Mouse (Mus musculus) monocyte, adult 5-6 weeks (primary cell): Measurements from ENCODE around the gene Nmrk1. TPM values are rescaled to one million over a fixed set of nuclear protein-coding genes. Genes with fewer than 3 reads are reported as not detected.

Source experiments
- ATAC-seq: fragments of 153-309, 156-312 bp; replicated peaks from 2 replicates; pipeline ENCODE4 v1.8.0; 2017; ENCODE audit warnings: mild to moderate bottlenecking; ENCODE audit not compliant: low TSS enrichment, insufficient number of reproducible peaks, severe bottlenecking, poor library complexity, low FRiP score
- total RNA-seq: library from RNA; stranded (forward); fragments of 200-1000, 200-491, 200-594 nt; gene quantifications from 3 replicates; pipeline ENCODE4 v1.2.3, GENCODE M21; 2017

Gene Nmrk1
- total RNA-seq, 1 experiment from 2014 or later, result 7.7 TPM

DNA sequence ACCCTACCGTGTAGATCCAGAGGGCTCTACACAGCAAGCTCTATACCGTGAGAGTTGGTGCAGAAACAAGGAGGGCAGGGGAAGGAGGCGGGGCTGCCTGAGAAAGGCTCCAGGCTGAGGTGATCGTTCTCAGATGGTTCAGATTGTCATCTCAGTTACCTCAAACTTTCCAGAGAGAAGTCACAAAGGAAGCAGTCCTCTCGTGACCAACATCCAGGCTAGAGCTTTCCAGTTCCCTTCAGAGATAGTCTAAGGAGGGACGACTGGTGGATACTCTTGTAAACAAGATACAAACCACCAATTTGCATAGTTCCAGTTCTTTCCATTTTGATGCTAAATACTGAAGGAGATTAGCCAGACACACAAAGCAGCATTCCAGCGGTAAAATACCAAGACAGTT is 23.8 kb upstream of the Nmrk1 start:
- no peak for ATAC-seq

DNA sequence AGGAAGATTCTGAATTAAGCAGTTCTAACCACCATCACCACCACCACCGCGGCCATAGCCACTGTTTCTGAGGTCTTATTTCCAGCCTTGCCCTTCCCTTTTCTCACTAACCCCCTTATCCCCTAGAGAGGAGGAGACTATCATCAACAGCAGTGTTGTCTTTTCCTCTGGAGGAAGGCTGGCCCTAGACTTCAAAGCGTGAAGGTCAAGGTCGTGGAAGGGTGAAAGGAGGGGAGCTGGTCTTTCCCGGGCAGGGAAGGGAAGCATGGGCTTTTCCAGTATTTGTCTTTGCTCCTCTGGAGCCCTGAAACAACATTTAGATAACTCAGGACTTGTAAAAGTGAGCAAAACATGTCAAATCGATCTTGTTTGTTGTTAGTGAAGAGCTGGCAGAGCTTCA is 22.8 kb upstream of the Nmrk1 start:
- ATAC-seq, result no peak

DNA sequence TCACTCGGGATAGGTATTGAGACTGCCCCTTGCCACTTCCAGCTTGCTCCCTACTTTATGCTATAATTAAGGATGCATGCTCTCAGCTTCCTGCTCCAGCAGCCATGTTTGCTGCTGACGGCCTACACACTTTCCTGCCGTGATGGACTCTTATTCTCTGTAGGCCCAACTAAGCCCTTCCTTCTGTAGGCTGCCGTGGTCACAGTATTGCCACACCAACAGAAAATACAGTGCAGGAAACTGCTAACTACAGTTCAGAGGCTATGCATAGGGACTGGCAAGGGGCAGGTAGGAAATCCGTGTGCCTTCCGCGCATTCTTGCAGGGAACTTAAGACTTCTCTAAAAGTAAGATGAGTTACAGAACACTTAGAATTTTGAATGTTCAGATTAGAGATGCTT is 17.4 kb upstream of the Nmrk1 start:
- ATAC-seq, result no peak

DNA sequence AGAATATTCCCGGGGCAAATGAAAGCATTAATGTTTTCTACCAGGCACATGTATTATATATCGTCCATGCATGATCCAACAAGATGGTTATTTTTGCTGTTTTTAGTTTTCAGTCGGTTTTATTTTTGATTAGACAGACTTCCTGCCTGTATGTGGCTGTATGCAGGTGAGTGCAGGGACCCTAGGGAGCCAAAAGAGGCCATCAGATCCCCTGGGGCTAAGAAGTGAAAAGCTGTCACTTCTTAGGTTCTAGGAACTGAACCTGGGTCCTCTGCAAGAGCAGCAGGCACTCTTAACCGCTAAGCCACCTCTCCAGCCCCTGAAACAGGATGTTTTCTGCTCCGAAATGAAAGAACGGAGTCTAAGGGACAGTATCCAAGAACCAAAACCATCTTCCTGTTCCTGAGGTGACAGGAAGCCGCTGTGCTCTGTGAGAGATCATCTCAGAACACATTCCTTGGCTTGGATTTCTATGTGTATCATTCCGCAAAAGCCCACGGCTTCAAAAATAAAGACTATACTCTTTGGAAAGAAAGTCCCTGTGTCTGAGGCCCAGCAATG is 16.0 kb upstream of the Nmrk1 start:
- ATAC-seq, result no peak

DNA sequence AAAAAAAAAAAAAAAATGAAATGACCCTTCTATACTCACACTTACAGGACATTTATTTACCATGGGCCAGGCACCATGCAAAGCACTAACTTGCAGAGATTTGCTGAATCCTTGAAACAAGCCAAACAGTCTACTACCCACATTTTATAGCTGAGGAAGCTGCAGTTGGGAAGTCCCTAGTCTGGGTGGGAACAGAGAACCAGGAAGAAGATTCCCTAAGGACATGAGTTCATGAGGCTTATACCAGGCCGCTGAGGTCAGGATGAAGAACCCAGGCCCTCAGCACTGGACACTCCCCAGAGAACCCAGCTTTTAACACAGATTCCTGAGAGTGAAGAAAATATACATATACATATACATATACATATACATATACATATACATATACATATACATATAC is 14.2 kb upstream of the Nmrk1 start:
- ATAC-seq, result no peak

DNA sequence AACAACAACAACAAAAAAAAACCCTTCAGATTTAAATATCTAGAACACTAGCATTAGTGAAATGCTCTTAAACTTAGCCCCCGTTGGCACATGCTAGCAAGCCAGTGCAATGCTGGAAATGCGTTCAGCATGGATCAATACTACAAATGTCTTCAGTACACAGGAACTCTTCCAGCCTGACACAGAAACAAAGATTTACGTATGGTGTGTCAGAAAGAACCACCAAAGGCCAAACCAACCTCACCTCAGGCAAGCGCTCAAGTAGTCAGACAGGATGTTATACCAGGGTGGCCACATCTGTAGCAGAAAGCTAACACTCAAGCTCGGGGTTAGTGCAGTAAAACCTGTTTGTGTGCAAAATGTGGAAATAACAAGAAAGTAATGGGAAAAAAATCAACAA is 12.7 kb upstream of the Nmrk1 start:
- peak; percentile 27; the same call in 1 of the 2 replicates for ATAC-seq

DNA sequence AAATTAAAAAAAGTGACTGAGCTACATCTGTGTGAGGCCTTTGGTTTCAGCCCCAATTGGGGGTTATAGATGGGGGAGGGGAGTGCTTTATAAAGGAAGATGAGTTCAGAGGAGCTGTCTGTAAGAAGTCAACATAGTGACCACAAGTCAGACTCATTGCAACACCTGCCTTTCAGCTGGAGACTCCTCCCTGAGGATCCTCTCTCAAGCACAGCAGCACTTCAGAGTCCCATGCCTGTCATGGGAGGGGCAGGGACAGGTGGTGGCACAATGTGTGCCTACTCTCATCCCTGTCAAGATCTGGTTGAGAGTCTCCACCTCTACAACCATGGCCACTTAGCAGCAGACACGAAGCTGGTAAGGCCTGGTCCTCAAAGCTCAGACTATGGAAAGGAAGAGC is 12.1 kb upstream of the Nmrk1 start:
- peak; percentile 54; the same call in 1 of the 2 replicates for ATAC-seq

DNA sequence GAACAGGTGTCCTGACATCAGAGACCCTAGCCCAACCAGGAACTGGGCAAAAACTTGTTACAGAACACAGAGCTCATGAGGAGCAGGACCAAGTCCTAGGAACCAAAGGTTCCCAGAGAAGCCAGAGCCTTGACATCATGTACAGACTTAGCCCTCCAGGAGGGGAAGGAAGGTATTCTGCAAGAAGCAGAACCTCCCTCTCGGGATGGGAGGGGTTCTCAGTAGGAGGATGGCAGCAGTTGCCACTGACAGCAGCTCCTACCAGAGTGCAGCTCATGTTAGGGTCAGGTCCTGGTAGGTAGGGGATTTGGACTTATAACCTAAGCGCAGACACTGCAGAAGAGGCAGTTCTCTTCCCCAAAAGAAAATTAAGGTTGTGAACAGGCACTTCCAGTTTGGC is 7.9 kb upstream of the Nmrk1 start:
- peak; percentile 52 for ATAC-seq

DNA sequence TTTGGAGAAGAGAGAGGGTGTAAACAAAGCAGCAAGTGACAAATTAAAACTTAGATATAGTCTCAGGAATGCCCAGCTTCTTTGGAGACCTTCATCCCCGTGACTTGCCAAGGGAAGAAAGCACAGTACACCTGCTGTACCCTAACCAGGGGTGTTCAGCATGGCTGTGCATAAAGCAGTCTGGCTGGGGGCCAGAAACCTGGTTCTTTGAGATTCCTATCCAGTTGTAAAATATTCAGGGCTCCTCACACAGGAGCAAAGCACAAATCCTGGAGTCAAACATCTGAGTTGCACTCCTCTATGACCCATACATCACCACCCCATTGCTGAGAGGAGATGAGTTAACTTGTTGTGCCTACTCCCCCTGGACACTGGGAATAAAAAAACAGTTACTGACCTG is 2.2 kb upstream of the Nmrk1 start:
- ATAC-seq, result no peak

DNA sequence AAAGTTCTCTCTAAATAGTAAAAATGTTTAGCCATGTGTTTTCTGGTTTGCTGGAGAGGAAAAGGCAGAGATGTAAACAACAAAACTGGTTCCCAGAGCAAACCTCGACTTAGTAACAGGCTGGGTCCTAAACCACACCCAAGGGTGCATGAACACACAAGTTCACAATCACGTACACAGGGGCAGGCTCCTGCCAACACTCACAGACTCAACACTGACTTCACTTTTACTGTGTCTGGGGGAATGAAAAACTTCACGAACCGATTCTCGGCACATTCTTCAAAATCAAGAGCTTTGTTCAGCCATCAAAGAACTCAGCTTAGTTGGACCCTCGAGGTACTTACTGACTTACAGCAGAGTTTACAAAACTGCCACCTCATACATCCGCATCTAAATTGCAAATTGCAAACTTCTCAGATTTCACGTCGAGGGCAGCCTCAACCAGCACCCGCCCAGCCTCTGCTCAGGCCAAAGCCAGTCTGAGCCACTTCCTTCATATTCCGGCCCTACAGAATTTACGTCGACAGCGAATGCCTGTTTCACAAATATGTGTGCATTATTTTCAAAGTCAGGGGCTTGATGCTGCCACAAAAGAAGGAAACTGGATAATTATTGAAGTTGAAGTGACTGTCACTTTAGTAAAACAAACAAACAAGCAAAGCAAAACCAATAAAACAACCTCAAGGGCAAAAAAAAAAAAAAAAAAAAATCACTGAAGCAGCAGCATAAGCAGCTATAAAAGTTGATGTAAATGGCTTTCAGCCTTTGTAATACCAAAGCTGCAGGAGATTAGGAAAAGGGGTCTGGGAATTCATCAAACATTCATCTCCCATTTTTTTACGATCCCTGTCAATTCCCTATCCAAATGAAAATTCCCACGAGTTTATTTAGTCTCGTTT is 1.3 kb upstream of the Nmrk1 start:
- peak; percentile 57 for ATAC-seq

DNA sequence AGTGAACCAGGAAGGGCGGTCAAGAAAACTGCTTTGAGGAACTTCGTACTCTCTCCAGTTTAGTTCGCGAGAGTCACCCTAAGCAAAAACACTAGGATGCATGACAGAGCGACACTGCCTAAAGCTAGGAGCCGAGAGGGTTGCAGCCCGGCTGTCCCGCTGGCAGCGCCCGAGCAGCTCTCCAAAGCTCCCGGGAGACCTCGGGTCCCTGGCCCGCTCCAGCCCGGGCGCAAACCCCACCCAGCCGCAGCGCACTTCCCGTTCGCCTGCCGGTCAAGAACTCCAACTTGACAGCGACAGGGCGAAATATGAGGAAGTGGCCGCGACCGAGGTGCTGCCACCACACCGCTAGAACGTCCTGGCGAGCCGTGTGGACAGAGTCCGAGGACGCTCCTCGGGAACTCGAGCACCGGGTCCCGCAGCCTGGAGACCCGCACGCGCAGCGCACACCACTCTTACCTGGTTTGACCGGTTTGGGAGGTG is 548 bp upstream of the Nmrk1 start:
- ATAC-seq, result peak; percentile 62

DNA sequence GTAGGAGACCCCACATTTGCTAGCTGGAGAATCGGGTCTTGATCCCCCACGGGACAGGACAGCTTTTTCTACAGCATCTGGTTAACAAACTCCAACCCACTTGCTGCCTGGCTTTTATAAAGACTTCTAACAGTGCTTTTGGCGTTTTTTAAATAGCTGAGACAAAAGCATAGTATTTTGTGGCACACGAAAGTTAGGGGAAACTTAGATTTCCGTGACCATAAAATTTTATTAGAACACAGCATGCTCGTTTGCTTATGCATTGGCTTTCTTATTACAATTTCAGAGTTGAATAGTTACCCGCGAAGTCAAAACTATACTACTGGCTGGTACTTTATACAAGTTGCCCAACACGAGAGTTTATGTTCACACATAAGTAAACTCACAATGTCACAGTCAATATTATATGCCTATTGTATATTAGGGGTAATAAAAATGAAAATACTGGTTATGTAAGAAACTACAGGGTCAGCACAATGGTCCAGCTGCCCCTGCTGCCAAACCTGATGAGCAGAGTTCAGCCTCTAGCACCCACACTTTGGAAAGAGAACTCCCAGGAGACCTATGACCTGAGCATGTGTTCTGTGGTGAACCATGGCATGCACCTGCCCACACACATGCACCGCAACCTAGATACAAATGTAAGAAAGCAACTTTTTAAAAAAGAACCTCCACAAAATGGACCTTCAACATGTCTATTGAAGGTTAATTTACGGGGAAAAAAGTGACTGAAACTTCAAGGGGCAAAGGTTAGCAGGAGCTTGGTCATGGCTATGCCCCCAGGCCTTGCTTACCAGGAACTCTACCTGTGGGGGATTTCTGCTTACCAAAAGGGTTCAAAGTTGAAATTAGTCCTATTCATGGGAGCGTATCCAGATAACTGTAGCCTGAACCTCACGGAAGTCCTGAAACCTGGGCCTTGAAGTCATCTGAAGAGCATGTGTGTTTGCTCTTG is 758 bp downstream of the Nmrk1 start:
- no peak for ATAC-seq

DNA sequence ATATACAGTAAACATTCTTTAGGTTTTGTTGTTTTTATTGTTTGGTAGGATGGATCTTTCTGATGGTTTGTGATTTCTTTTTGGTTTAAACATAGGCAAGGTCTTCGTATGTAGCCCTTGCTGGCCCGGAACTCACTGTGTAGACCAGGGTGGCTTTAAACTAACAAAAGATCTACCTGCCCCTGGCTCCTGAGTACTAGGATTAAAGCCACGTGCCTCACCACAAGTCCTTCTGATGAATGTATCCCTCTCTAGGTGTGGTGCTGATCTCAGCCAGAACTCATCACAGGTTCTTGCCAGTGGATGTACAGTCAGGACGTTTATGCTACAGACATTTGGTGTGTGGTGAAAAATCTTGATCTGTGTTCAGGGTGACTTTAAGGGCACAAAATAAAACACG is 6.2 kb downstream of the Nmrk1 start:
- ATAC-seq, result no peak

DNA sequence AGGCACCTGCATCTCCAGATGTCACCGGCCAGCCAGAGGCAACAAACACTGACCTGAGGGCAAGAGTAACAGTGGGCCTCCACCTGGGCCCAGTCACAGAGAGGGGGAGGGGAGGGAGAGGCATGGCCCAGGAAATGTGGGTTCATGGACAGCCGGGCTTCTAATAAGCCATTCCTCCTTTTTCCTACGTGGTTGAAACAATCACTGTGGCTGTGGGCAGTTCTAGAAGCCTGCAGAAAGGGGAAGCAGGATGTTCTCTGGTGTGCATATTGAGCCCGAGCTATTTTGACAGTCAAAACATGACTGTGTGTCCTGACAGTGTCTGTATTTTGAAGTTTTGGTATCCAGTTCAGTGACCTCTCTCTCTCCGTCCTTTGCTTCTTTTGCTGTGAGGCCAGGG is 7.2 kb downstream of the Nmrk1 start:
- ATAC-seq, result no peak

DNA sequence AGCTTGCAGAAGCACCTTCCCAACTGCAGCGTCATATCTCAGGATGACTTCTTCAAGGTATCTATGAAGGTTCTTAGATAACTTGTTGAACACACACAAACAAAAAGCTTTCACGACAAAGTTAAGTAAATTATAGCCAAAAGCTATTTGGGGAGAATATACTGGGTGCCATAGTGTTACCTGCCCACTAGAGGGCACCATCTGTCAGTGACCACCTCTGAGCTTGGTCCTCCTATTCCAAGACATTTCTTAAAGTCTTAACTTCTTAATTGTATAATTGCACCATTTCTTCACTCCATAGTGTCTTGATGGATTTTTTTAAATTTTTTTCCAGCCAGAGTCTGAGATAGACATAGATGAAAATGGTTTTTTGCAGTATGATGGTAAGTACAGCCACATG is 7.8 kb downstream of the Nmrk1 start:
- no peak for ATAC-seq

DNA sequence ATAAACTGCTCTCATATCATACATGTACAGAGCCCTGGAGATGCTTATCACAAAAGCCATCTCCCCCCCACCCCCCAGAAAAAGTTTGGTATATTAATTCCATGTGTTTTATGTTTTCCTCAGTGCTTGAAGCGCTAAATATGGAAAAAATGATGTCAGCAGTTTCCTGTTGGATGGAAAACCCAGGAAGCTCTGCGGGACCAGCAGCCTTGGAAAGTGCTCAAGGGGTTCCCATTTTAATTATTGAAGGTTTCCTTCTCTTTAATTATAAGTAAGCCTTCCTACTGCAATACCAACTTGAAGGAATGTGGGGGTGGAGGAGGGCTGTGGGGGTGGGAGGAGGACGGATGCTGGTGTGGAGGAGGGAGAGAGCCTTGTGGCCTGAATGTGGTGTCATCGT is 9.3 kb downstream of the Nmrk1 start:
- no peak for ATAC-seq

DNA sequence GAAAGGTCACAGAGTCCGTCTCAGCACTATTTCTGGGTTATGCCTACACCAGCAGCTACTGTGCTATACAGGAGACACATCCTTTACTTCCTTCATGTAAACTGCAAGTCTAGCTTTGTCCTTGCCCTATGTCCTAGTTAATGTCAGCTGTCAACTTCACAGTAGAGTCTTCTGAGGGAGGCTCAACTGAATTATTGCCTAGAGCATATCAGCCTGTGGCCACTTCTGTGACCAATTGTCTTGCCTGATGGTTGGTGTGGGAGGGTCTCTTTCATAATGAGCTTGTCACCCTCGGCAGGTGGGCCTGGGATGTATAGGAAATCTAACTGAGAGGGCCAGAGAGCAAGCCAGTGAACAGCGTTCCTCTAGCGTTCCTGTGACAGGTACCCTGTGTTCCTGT is 11.7 kb downstream of the Nmrk1 start:
- no peak for ATAC-seq

DNA sequence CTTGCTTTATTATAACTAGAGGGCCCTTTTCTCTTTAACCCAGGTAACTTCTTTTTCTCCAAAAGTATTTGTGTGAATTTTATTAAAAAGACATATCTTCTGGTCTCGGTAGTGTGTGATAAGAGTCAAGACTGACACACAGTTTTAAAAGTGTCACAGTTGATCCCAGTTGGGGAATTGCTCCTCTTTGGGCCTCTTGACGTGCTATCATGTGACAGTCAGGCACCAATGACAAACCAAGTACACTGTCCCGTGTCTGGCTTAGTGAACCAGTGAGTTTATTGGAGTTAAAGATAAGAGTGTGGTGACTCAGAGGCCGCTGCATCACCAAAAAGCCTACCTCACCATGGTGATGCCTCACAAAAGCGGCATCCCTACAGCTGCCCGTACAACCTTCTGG is 12.3 kb downstream of the Nmrk1 start:
- ATAC-seq, result no peak

DNA sequence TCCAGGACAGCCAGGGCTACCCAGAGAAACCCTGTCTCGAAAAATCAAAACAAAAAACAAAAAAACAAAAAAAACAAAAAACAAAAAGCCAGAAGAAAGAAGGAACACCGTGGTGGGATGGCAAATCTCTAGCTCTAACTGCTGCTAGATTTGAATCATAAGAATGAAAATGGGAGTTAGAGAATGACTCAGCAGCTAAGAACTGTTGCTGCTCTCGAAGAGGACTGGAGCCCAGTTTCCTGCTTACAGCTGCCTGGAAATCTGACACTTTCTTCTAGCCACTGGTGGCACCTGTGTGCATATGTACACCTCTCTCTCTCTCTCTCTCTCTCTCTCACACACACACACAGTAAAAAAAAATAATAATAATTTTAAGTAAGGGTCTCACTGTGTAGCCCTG is 14.6 kb downstream of the Nmrk1 start:
- no peak for ATAC-seq
